Mouse (Mus musculus) C2C12 (cell line): Measurements from ENCODE around the gene Shoc2. TPM values are rescaled to one million over a fixed set of nuclear protein-coding genes. Genes with fewer than 3 reads are reported as not detected.

Experiments used
- H3K27me3 ChIP-seq: one replicate; pipeline ENCODE4 v1.6.1; 2011; ENCODE audit not compliant: control insufficient read depth, insufficient read depth, insufficient read length
- H3K36me3 ChIP-seq: one replicate; pipeline ENCODE4 v1.6.1; 2011; ENCODE audit not compliant: control insufficient read depth, insufficient read depth
- H3K4me3 ChIP-seq: one replicate; pipeline ENCODE4 v1.5.1; 2011; ENCODE audit warnings: mild to moderate bottlenecking, control low read depth; ENCODE audit not compliant: poor library complexity, insufficient read depth, severe bottlenecking
- H3K79me2 ChIP-seq: one replicate; pipeline ENCODE4 v1.6.1; 2011; ENCODE audit not compliant: control insufficient read depth, insufficient read depth
- H3K79me3 ChIP-seq: one replicate; pipeline ENCODE4 v1.6.1; 2011; ENCODE audit warnings: low read depth, control low read depth
- H3ac ChIP-seq: one replicate; pipeline ENCODE3; 2011; ENCODE audit warnings: low read depth; ENCODE audit not compliant: control insufficient read depth, insufficient read length
- CEBPB ChIP-seq: IDR thresholded peaks from one replicate; pipeline ENCODE4 v1.6.1; 2011; ENCODE audit warnings: low read depth, mild to moderate bottlenecking, control low read depth, moderate library complexity
- CTCF ChIP-seq: IDR thresholded peaks from one replicate; pipeline ENCODE4 v1.5.1; 2011; ENCODE audit not compliant: control insufficient read depth, insufficient read depth, insufficient read length
- FOSL1 ChIP-seq: IDR thresholded peaks from one replicate; pipeline ENCODE4 v1.8.0; 2011; ENCODE audit warnings: mild to moderate bottlenecking, low read length; ENCODE audit not compliant: poor library complexity, insufficient read depth, severe bottlenecking
- MAX ChIP-seq: IDR thresholded peaks from one replicate; pipeline ENCODE4 v1.6.1; 2011; ENCODE audit warnings: mild to moderate bottlenecking, control low read depth
- MYOD1 ChIP-seq: IDR thresholded peaks from one replicate; pipeline ENCODE4 v1.6.1; 2011; ENCODE audit warnings: low read depth; ENCODE audit not compliant: control insufficient read depth, insufficient read length
- MYOG ChIP-seq: IDR thresholded peaks from one replicate; pipeline ENCODE4 v1.6.1; 2011; ENCODE audit not compliant: control insufficient read depth, insufficient read length; ENCODE audit errors: extremely low read depth
- USF1 ChIP-seq: IDR thresholded peaks from one replicate; pipeline ENCODE4 v1.6.1; 2011; ENCODE audit warnings: low read depth, mild to moderate bottlenecking, control low read depth, moderate library complexity
- polyA plus RNA-seq: library from polyadenylated mRNA; unstranded; fragments of >200 nt; fragmentation: generic; extraction: Trizol; gene quantifications from one replicate; pipeline ENCODE4 v1.2.1, GENCODE M21; 2012; ENCODE audit warnings: missing spikeins

Shoc2 gene
- polyA plus RNA-seq, 1 experiment, result 9.1 TPM

DNA sequence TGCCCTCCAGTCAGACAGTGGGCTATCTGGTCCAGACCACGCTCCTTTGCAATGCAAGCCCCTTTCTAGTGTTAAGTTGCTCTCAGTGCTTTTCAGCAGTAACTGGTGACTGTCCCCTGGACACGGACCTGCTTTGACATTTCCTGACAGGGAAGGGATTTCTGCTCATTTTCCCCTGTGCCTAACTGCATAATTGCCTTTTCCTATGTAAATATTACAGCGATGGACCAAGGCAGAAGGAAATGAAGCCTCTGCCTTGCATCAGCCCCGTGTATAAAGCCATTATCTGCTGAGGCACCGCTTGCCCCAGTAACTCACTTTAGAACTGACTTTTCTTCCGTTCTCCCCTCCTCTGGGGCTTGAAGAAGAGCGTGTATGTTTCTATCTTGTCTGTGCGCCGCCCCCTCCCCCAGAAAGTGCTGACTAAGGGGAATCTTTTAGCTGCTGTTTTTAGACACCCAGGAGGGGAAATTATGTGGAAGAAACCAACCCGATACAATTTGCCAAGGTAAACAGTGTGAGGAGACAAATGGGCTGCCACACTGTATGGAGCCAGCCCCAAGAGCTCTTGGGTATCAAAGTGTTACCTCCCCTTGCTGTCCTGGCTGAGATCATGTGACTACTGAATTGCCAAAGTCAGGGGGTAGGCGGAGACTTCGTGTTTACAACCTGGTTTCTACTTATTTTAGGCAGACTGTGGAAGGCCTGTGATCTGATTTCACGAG, 104.2 kb downstream of the Shoc2 start:
- H3K4me3 ChIP-seq, result no peak overlapping the region
- H3K79me2 ChIP-seq, result no peaks in the 10 kb centered on the region
- no peak overlapping the region for H3ac ChIP-seq
- no peaks in the 10 kb centered on the region for H3K36me3 ChIP-seq
- no peaks in the 10 kb centered on the region for H3K79me3 ChIP-seq
- TF ChIP-seq USF1, result no peak
- no peak for TF ChIP-seq MYOG
- TF ChIP-seq MAX, result no peak
- no peak for TF ChIP-seq FOSL1
- no peak for TF ChIP-seq MYOD1
- no peak for TF ChIP-seq CTCF
- TF ChIP-seq CEBPB, result no peak
- H3K27me3 ChIP-seq, result peaks cover 43% of the 10 kb centered on the region

DNA sequence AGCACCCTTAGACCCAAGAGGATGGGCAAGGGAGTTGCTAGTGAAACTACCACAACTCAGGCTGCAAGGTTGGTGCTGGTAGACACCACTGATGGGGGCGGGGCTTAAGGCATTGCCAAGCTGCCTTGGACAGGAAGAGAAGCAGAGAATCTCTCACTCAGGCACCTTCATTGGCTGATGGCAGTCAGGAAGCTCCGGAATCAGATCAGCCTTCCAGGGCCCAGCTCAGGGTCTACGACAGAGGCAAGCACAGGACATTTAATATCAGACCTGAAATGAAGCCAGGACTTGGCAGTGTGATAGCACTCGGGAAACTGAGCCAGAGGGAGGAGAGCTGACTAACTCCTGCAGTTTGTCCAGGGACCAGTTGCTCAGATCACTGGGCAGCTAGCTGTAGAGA, 107.5 kb downstream of the Shoc2 start:
- TF ChIP-seq FOSL1 (no peak), MYOD1 (no peak), MAX (no peak), CTCF (no peak)
- no peaks in the 10 kb centered on the region for H3K36me3 ChIP-seq
- no peak overlapping the region for H3ac ChIP-seq
- peaks cover 28% of the 10 kb centered on the region for H3K27me3 ChIP-seq
- H3K4me3 ChIP-seq, result no peak overlapping the region
- no peaks in the 10 kb centered on the region for H3K79me3 ChIP-seq
- no peaks in the 10 kb centered on the region for H3K79me2 ChIP-seq

GRCm38 (mm10) chr19:54055845-54056244, 111.7 kb downstream of the Shoc2 start:
- no peaks in the 10 kb centered on the region for H3K79me3 ChIP-seq
- H3K36me3 ChIP-seq, result no peaks in the 10 kb centered on the region
- no peaks in the 10 kb centered on the region for H3K79me2 ChIP-seq
- H3K4me3 ChIP-seq, result no peak overlapping the region
- H3K27me3 ChIP-seq, result peaks cover 11% of the 10 kb centered on the region
- no peak overlapping the region for H3ac ChIP-seq
- TF ChIP-seq CEBPB (no peak), MYOG (no peak), MYOD1 (no peak), MAX (no peak), CTCF (no peak), USF1 (no peak), FOSL1 (no peak)

- TF ChIP-seq MYOD1 (no peak), USF1 (no peak), CTCF (no peak), FOSL1 (no peak), MYOG (no peak), CEBPB (no peak), MAX (no peak)
- Histone ChIP-seq H3ac (no peak overlapping the region), H3K79me2 (no peaks in the 10 kb centered on the region), H3K4me3 (no peak overlapping the region), H3K79me3 (no peaks in the 10 kb centered on the region), H3K36me3 (no peaks in the 10 kb centered on the region), H3K27me3 (peaks cover 15% of the 10 kb centered on the region)
Observed at GRCm38 (mm10) chr19:54068447-54068846, 124.3 kb downstream of the Shoc2 start.

- no peaks in the 10 kb centered on the region for H3K36me3 ChIP-seq
- no peaks in the 10 kb centered on the region for H3K79me2 ChIP-seq
- H3K27me3 ChIP-seq, result peaks cover 8% of the 10 kb centered on the region
- H3K79me3 ChIP-seq, result no peaks in the 10 kb centered on the region
- TF ChIP-seq MAX (no peak), CTCF (no peak), CEBPB (no peak), USF1 (no peak), MYOD1 (no peak), FOSL1 (no peak), MYOG (no peak)
- H3ac ChIP-seq, result no peak overlapping the region
- no peak overlapping the region for H3K4me3 ChIP-seq
Observed at GRCm38 (mm10) chr19:54070521-54070920, 126.4 kb downstream of the Shoc2 start.
